Mouse (Mus musculus) embryonic facial prominence, embryonic 14.5 days (tissue): ENCODE measurements around the gene Cdh15. TPM values are rescaled to one million over a fixed set of nuclear protein-coding genes. Genes with fewer than 3 reads are reported as not detected.

Source experiments
- ATAC-seq: fragments of 200-750 bp; cut with Nextera tagmentation; 2 replicates; pipeline ENCODE4 v1.8.0; 2017; ENCODE audit warnings: low read depth, moderate number of reproducible peaks, moderate TSS enrichment
- DNase-seq: peaks from one replicate; pipeline ENCODE4 v3.0.0-alpha.2; 2015; ENCODE audit warnings: low spot score
- H3K27ac ChIP-seq: fragments of 300-500 bp; sonication (generic); replicated peaks from 2 replicates; pipeline ENCODE4 v1.5.1; 2014; ENCODE audit warnings: low read depth, mild to moderate bottlenecking, low read length, moderate library complexity
- H3K27me3 ChIP-seq: fragments of 300-500 bp; sonication (generic); replicated peaks from 2 replicates; pipeline ENCODE4 v1.6.1; 2014; ENCODE audit warnings: low read length; ENCODE audit not compliant: control insufficient read depth, insufficient read depth
- H3K36me3 ChIP-seq: fragments of 300-500 bp; sonication (generic); 2 replicates; pipeline ENCODE4 v1.6.1; 2014; ENCODE audit warnings: low read length, mixed read lengths; ENCODE audit not compliant: control insufficient read depth, insufficient read depth
- H3K4me1 ChIP-seq: fragments of 300-500 bp; sonication (generic); 2 replicates; pipeline ENCODE4 v1.6.1; 2014; ENCODE audit warnings: antibody characterized with exemption, low read length; ENCODE audit not compliant: control insufficient read depth, insufficient read depth
- H3K4me2 ChIP-seq: fragments of 300-500 bp; sonication (generic); 2 replicates; pipeline ENCODE4 v1.6.1; 2014; ENCODE audit warnings: low read depth, mild to moderate bottlenecking, low read length, moderate library complexity, mixed read lengths
- H3K4me3 ChIP-seq: fragments of 300-500 bp; sonication (generic); 2 replicates; pipeline ENCODE4 v1.5.1; 2014; ENCODE audit warnings: low read depth, mild to moderate bottlenecking, low read length
- H3K9ac ChIP-seq: fragments of 300-500 bp; sonication (generic); 2 replicates; pipeline ENCODE4 v1.6.1; 2014; ENCODE audit warnings: low read depth, mild to moderate bottlenecking, low read length, moderate library complexity, mixed read lengths
- H3K9me3 ChIP-seq: fragments of 300-500 bp; sonication (generic); 2 replicates; pipeline ENCODE4 v1.6.1; 2016; ENCODE audit warnings: low read length; ENCODE audit not compliant: control insufficient read depth
- WGBS: fragments of 180-500 bp; shearing (Covaris S2); extraction: QIAGEN DNeasy Blood & Tissue Kit; methylation state at CpG from one replicate; pipeline ENCODE4 v1.1.7; 2014; 5-methylcytosine and 5-hydroxymethylcytosine counted together
- polyA plus RNA-seq: library from polyadenylated mRNA; unstranded; fragments of >200 nt; fragmentation: Nextera tagmentation; extraction: Ambion mirVana; gene quantifications from 2 replicates; pipeline ENCODE4 v1.2.1, GENCODE M21; 2014

The Cdh15 gene
- polyA plus RNA-seq, 1 experiment from 2014 or later = 34.5 TPM

DNA sequence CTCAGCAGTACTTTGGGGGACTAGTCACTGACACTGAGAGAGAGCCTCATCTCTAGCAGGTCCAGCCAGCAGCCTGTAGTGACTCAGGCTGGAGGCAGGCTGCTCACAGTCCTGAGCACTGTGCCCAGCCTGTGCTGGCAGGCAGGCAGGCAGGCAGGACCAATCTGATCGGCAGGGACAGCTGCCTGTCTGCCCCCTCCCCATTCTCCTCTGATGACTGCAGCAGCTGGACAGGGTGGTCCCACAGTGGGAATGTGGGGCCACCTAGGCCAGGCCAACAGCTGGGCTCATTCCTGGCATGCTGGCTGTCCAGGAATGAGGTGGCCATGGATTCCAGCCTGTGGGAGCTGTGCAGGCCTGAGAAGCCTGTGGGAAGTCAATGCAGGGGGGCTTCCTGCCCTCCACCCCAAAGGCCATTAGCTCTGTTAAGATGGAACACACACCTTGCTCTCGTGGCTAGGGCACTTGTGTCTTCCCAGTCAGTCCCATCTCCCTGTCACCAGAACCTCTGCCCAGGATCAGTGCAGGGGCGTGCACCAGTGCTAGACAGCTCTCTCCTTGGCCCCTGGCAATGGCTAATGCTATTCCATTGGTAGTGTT lies 3.0 kb downstream of the Cdh15 start:
- H3K4me2 ChIP-seq = peak overlapping the region; percentile 18; the same call in 1 of the 2 replicates
- DNase-seq (peak; percentile 82), ATAC-seq (peak; percentile 67)
- no peaks in the 10 kb centered on the region for H3K36me3 ChIP-seq
- H3K9ac ChIP-seq = no peak overlapping the region
- 75% methylated on average over 3 of the region's 3 CpGs for WGBS
- H3K27me3 ChIP-seq = no peaks in the 10 kb centered on the region
- no peaks in the 10 kb centered on the region for H3K9me3 ChIP-seq
- H3K27ac ChIP-seq = peak overlapping the region; percentile 34
- no peak overlapping the region for H3K4me3 ChIP-seq
- H3K4me1 ChIP-seq = peaks cover 15% of the 10 kb centered on the region

GRCm38 (mm10) chr8:122851692-122852545 lies 4.2 kb downstream of the Cdh15 start:
- Histone ChIP-seq H3K4me3 (no peak overlapping the region), H3K9me3 (no peaks in the 10 kb centered on the region), H3K27me3 (no peaks in the 10 kb centered on the region), H3K4me1 (peaks cover 15% of the 10 kb centered on the region), H3K4me2 (no peak overlapping the region), H3K27ac (no peak overlapping the region), H3K9ac (no peak overlapping the region), H3K36me3 (no peaks in the 10 kb centered on the region)
- ATAC-seq (no peak), DNase-seq (no peak)
- 72% methylated on average over 12 of the region's 12 CpGs for WGBS

- Histone ChIP-seq H3K4me3 (no peak overlapping the region), H3K9me3 (no peaks in the 10 kb centered on the region), H3K27me3 (no peaks in the 10 kb centered on the region), H3K4me1 (peaks cover 15% of the 10 kb centered on the region), H3K4me2 (no peak overlapping the region), H3K36me3 (no peaks in the 10 kb centered on the region), H3K27ac (no peak overlapping the region), H3K9ac (no peak overlapping the region)
- ATAC-seq (no peak), DNase-seq (no peak)
- 67% methylated on average over 1 of the region's 1 CpGs for WGBS
These were observed 4.8 kb downstream of the Cdh15 start for GRCm38 (mm10) chr8:122852546-122852905.

DNA sequence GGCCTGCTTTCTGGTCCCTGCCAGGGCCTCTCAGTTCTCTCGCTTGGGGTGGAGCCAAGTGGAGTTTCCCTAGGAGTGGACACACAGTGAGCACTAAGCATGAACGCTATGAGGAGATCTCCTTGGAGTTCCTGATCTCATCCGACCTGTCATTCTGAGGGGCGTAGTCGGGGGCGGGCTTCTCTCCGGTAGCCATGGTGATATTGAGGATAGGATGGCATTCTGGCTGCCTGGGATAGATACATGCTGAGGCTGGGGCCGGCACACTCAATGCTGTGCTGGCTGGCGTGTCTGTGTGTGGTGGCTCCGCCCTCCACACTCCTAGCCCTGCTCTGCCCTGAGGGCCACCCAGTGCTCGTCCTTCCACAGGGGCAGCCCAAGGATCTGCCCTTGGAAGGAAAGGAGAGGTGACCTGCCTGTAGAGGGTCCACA lies 5.6 kb downstream of the Cdh15 start:
- no peak overlapping the region for H3K4me2 ChIP-seq
- peak; percentile 31 for DNase-seq
- no peaks in the 10 kb centered on the region for H3K27me3 ChIP-seq
- H3K4me3 ChIP-seq = no peak overlapping the region
- 19% methylated on average over 10 of the region's 11 CpGs for WGBS
- H3K9me3 ChIP-seq = no peaks in the 10 kb centered on the region
- no peaks in the 10 kb centered on the region for H3K36me3 ChIP-seq
- 0 out of 2 replicates have a peak, but pooled peaks have one; percentile 20 for ATAC-seq
- H3K9ac ChIP-seq = no peak overlapping the region
- H3K4me1 ChIP-seq = peaks cover 11% of the 10 kb centered on the region
- H3K27ac ChIP-seq = no peak overlapping the region

DNA sequence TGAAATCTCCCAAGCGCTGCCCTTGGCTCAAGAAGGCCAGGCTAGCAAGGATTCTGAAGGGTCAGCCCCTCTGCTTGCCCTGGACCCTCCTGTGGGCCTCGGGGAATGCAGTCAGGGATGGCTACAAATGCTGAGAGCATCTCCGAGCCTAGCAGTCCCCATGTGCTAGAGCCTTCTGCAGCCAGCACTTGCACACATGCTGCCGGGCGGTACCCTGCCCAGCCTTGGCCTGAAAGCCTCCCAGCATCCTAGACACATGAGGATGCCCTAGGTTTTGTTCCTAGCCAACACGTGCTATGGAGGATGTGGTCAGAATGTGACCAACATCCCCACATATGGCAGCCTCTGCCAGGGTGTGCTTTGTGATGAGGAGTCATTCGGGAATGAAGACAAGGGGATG lies 6.6 kb downstream of the Cdh15 start:
- Histone ChIP-seq H3K4me2 (no peak overlapping the region), H3K4me3 (no peak overlapping the region), H3K27me3 (no peaks in the 10 kb centered on the region), H3K27ac (no peak overlapping the region), H3K9me3 (no peaks in the 10 kb centered on the region), H3K36me3 (no peaks in the 10 kb centered on the region), H3K4me1 (peaks cover 11% of the 10 kb centered on the region; the same call in 1 of the 2 replicates), H3K9ac (no peak overlapping the region)
- DNase-seq (no peak), ATAC-seq (no peak)
- 70% methylated on average over 7 of the region's 7 CpGs for WGBS

- WGBS = 60% methylated on average over 4 of the region's 4 CpGs
- no peak for DNase-seq
- H3K4me3 ChIP-seq = no peak overlapping the region
- no peak for ATAC-seq
- no peak overlapping the region for H3K9ac ChIP-seq
- H3K27me3 ChIP-seq = no peaks in the 10 kb centered on the region
- peaks cover 11% of the 10 kb centered on the region; the same call in 1 of the 2 replicates for H3K4me1 ChIP-seq
- no peak overlapping the region for H3K27ac ChIP-seq
- no peaks in the 10 kb centered on the region for H3K9me3 ChIP-seq
- H3K36me3 ChIP-seq = no peaks in the 10 kb centered on the region
- no peak overlapping the region for H3K4me2 ChIP-seq
These were observed 7.4 kb downstream of the Cdh15 start for GRCm38 (mm10) chr8:122855123-122855522.

GRCm38 (mm10) chr8:122856288-122856687 lies 8.5 kb downstream of the Cdh15 start:
- Histone ChIP-seq H3K9ac (no peak overlapping the region), H3K4me1 (peaks cover 11% of the 10 kb centered on the region; the same call in 1 of the 2 replicates), H3K4me2 (no peak overlapping the region), H3K4me3 (no peak overlapping the region), H3K9me3 (no peaks in the 10 kb centered on the region), H3K27ac (no peak overlapping the region), H3K36me3 (no peaks in the 10 kb centered on the region), H3K27me3 (no peaks in the 10 kb centered on the region)
- no peak for ATAC-seq
- DNase-seq = no peak
- 83% methylated on average over 8 of the region's 8 CpGs for WGBS

DNA sequence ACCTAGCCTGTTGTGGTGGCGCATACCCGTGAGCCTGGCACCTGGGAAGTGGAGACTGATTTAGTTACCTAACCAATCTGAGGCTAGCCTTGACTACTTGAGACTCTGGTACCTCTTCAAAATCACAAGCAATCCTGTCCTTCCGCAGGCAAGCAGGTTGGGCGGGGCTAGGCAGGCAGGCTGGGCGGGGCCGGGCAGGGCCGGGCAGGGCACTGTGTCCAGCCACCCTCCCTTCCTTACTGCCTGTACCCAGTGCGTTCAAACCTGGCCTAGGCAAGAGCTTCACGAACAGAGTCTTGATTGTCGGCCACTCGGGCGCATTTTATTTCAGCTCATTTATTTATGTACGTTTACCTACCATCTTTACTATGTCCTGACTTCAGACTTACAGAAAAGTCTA lies 12.1 kb downstream of the Cdh15 start:
- no peak for ATAC-seq
- Histone ChIP-seq H3K27ac (no peak overlapping the region), H3K9ac (no peak overlapping the region), H3K4me3 (no peak overlapping the region), H3K4me2 (no peak overlapping the region), H3K9me3 (peaks cover 8% of the 10 kb centered on the region; the same call in 1 of the 2 replicates), H3K4me1 (no peaks in the 10 kb centered on the region), H3K36me3 (no peaks in the 10 kb centered on the region), H3K27me3 (no peaks in the 10 kb centered on the region)
- WGBS = 63% methylated on average over 13 of the region's 13 CpGs
- DNase-seq = no peak
